Mouse (Mus musculus) erythroblast, embryonic 14.5 days (primary cell): ENCODE measurements around the gene Olfr446.

Experiments used
- GATA1 ChIP-seq: IDR thresholded peaks from 2 replicates; pipeline ENCODE4 v1.6.1; 2012; ENCODE audit warnings: low read length, inconsistent platforms, mixed read lengths
- TAL1 ChIP-seq: IDR thresholded peaks from 3 replicates; pipeline ENCODE4 v1.6.1; 2012; ENCODE audit warnings: low read length, inconsistent platforms, mixed read lengths

DNA sequence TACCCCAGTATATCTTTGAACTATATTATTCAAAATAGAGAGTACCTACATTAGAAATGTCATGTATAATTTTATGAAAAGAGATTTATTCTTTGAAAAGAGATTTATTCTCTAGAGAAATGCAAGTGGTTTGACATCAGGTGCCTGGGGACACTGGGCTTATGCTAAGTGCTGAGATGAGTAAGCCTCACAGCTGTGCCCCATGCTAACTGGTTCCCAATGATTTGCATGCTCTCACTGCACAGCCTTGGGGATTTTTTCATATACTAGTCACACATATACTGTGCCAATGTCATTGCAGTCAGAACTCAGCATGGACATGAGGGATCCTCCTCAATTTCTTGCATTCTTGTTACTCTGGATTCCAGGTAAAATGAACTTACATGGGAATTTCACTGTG lies 59.2 kb downstream of the Olfr446 start:
- no peak for TF ChIP-seq TAL1
- no peak for TF ChIP-seq GATA1
